Mouse (Mus musculus) embryonic facial prominence, embryonic 11.5 days (tissue): Measurements from ENCODE around the gene Prrg2. TPM values are rescaled to one million over a fixed set of nuclear protein-coding genes. Genes with fewer than 3 reads are reported as not detected.

ENCODE experiments used
- ATAC-seq: fragments of 200-750 bp; cut with Nextera tagmentation; replicated peaks from 2 replicates; pipeline ENCODE4 v1.8.0; 2017; ENCODE audit warnings: low read depth; ENCODE audit not compliant: insufficient number of reproducible peaks, low FRiP score, low TSS enrichment
- DNase-seq: peaks from one replicate; pipeline ENCODE4 v3.0.0-alpha.2; 2015; ENCODE audit warnings: low spot score
- H3K27ac ChIP-seq: fragments of 300-500 bp; sonication (generic); replicated peaks from 2 replicates; pipeline ENCODE4 v1.5.1; 2014; ENCODE audit warnings: mild to moderate bottlenecking, low read depth, low read length, control low read depth
- H3K27me3 ChIP-seq: fragments of 300-500 bp; sonication (generic); 2 replicates; pipeline ENCODE4 v1.6.1; 2014; ENCODE audit warnings: mild to moderate bottlenecking, low read length, moderate library complexity, mixed read lengths; ENCODE audit not compliant: control insufficient read depth, insufficient read depth
- H3K36me3 ChIP-seq: fragments of 300-500 bp; sonication (generic); replicated peaks from 2 replicates; pipeline ENCODE4 v1.6.1; 2014; ENCODE audit warnings: low read depth, mild to moderate bottlenecking, low read length, moderate library complexity, mixed read lengths; ENCODE audit not compliant: control insufficient read depth, insufficient read depth
- H3K4me1 ChIP-seq: fragments of 300-500 bp; sonication (generic); 2 replicates; pipeline ENCODE4 v1.6.1; 2014; ENCODE audit warnings: low read length, mixed read lengths; ENCODE audit not compliant: control insufficient read depth, insufficient read depth
- H3K4me2 ChIP-seq: fragments of 300-500 bp; sonication (generic); 2 replicates; pipeline ENCODE4 v1.6.1; 2014; ENCODE audit warnings: low read depth, mild to moderate bottlenecking, control low read depth, low read length, moderate library complexity
- H3K4me3 ChIP-seq: fragments of 300-500 bp; sonication (generic); 2 replicates; pipeline ENCODE4 v1.5.1; 2014; ENCODE audit warnings: low read depth, low read length, control low read depth
- H3K9ac ChIP-seq: fragments of 300-500 bp; sonication (generic); replicated peaks from 2 replicates; pipeline ENCODE4 v1.6.1; 2014; ENCODE audit warnings: mild to moderate bottlenecking, control low read depth, low read length
- H3K9me3 ChIP-seq: fragments of 300-500 bp; sonication (generic); replicated peaks from 2 replicates; pipeline ENCODE4 v1.6.1; 2016; ENCODE audit warnings: mild to moderate bottlenecking, low read length, inconsistent platforms, mixed read lengths; ENCODE audit not compliant: control insufficient read depth
- WGBS: fragments of 180-500 bp; shearing (Covaris S2); extraction: QIAGEN DNeasy Blood & Tissue Kit; methylation state at CpG from one replicate; pipeline ENCODE4 v1.1.7; 2014; 5-methylcytosine and 5-hydroxymethylcytosine counted together
- polyA plus RNA-seq: library from polyadenylated mRNA; unstranded; fragments of >200 nt; fragmentation: Nextera tagmentation; extraction: Ambion mirVana; gene quantifications from 2 replicates; pipeline ENCODE4 v1.2.1, GENCODE M21; 2014

Gene Prrg2
- polyA plus RNA-seq, 1 experiment from 2014 or later, result 17.9 TPM

DNA sequence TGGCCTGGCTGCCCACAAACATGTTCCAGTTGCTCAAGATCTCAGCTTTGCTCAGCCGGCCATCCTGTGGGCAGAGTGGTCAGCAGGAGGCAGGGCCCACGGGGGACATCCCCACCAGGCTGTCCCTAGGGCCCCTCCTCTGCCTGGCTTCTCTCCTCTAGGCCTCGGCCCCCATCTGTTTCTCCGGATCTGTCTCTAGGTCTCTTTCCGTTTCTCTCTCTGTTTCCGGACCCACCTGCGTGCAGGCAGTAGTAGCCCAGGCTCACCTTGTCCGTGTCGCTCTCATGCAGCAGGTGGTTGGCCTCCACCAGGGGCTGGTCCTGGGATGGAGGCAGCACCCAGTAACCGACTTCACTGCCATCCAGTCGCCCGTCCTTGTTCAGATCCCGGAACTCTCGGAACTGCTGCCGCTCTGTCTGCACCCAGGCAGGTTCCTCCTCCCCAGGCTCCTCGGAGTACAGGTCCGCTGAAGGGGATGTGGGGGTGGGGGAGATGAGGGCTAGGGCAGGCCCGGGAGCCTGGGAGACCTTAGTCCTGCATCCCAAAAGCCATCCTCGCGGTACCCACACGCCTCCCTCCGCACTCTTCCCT lies 20.9 kb upstream of the Prrg2 start:
- no peak for DNase-seq
- Histone ChIP-seq H3K27me3 (no peaks in the 10 kb centered on the region), H3K4me1 (no peaks in the 10 kb centered on the region), H3K9ac (no peak overlapping the region), H3K4me3 (no peak overlapping the region), H3K36me3 (peaks cover 20% of the 10 kb centered on the region), H3K27ac (no peak overlapping the region), H3K9me3 (no peaks in the 10 kb centered on the region), H3K4me2 (no peak overlapping the region)
- ATAC-seq, result no peak
- WGBS, result 81% methylated on average over 22 of the region's 22 CpGs

DNA sequence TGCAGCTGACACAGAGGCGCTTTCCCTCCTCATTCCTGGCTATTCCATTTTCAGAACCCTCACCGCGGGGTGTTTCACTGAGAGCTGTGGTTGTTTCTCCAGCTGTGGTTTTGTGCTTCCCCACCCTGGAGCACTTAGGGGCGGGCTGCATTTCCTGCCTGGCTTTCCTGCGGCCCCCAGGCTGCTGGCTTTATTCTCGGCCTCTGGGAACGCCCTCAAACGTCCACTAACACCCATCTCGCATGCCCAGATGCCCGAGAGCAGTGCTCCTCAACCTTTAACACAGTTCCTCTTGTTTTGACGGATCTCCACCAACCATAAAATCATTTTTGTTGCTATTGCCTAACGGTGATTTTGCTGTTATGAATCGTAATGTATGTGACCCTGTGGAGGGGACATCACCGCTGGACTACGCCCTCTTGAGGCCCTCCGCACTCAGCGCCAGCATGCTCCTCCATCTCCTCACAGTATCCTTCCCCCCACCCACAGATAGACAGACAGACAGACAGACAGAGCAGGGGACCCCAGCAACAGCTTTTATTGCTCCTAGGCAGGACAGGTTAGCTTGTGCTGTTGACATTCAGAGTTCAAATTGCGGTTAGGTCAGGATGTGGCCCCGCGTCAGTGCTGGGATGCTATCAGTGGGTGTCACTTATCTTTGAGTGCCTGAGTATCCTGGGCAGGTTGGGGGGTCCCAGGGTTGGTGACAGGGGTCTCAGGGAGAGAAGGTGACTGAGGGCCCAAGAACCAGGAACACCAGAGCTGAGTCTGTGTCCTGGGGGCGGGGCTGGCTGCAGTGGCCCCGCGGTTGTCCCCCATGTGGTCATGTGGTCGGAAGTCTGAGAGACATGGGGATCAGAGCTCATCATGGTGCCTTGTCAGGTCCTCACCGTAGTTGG lies 20.2 kb upstream of the Prrg2 start:
- WGBS, result 63% methylated on average over 25 of the region's 25 CpGs
- H3K9ac ChIP-seq, result no peak overlapping the region
- H3K4me1 ChIP-seq, result no peaks in the 10 kb centered on the region
- DNase-seq (no peak), ATAC-seq (no peak)
- peaks cover 20% of the 10 kb centered on the region for H3K36me3 ChIP-seq
- H3K4me2 ChIP-seq, result no peak overlapping the region
- no peaks in the 10 kb centered on the region for H3K9me3 ChIP-seq
- H3K4me3 ChIP-seq, result no peak overlapping the region
- no peaks in the 10 kb centered on the region for H3K27me3 ChIP-seq
- 0 out of 2 replicates have a peak overlapping the region, but pooled peaks have one; percentile 20 for H3K27ac ChIP-seq

DNA sequence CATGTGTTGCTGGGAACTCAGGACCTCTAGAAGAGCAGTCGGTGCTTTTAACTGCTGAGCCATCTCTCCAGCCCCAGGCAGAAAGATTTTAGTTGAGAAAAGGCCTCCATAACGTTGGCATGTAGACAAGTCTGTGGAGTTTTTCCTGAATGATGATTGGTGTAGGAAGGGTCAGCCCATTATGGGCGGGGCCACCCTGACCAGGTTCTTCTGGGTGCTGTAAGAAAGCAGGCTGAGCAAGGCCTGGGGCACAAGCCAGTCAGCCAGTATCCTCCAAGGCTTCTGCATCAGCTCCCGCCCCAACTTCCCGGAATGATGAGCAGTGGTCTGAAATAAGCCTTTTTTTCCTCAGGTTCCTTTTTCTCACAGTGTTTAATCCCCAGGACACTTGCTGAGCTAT lies 18.5 kb upstream of the Prrg2 start:
- ATAC-seq (no peak), DNase-seq (no peak)
- Histone ChIP-seq H3K4me2 (no peak overlapping the region), H3K4me3 (no peak overlapping the region), H3K9ac (no peak overlapping the region), H3K36me3 (peaks cover 9% of the 10 kb centered on the region), H3K9me3 (no peaks in the 10 kb centered on the region), H3K27ac (no peak overlapping the region; the same call in 1 of the 2 replicates), H3K4me1 (no peaks in the 10 kb centered on the region), H3K27me3 (no peaks in the 10 kb centered on the region)
- WGBS, result 38% methylated on average over 5 of the region's 5 CpGs

DNA sequence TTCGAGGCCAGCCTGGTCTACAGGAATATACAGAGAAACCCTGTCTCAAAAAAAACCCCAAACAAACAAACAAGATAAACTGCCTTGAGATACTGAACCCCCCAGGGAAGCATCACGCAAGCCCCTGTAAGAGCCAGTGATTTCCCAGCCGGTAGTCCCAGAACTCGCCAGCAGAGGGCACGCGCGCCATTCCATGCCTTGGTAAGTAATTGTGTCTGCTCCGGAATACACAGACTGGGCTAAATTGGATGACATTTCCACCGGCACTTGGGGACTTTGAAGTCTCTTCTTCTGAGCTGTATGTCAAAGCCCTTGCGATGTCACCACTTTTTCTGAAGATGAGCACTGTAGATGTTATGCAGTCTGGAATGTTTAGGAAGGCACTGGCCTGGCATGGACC lies 17.4 kb upstream of the Prrg2 start:
- no peak for ATAC-seq
- peaks cover 8% of the 10 kb centered on the region for H3K36me3 ChIP-seq

DNA sequence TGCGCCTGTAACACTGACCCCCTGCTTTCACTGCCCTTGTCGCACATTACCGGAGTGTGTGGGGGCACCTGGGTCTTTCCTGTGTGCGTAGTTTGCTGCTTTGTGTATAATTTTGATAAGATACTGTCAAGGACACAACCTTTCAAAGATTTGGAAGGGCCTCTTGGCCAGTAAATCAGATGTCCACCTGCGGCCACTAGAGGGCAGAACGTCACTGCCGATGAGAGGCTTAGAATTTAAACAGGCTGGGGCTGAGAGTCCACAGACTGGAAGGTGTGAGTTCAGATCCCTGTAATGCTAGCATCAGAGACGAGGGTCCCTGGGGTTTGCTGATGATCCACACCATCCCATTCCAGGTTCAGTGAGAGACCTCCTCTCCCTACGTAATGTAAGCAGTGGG lies 16.0 kb upstream of the Prrg2 start:
- H3K27me3 ChIP-seq, result no peaks in the 10 kb centered on the region
- no peaks in the 10 kb centered on the region for H3K4me1 ChIP-seq
- DNase-seq (peak; percentile 85), ATAC-seq (0 out of 2 replicates have a peak, but pooled peaks have one; percentile 15)
- H3K4me2 ChIP-seq, result no peak overlapping the region
- H3K36me3 ChIP-seq, result peaks cover 5% of the 10 kb centered on the region
- no peaks in the 10 kb centered on the region for H3K9me3 ChIP-seq
- no peak overlapping the region for H3K4me3 ChIP-seq
- WGBS, result 39% methylated on average over 9 of the region's 9 CpGs
- H3K9ac ChIP-seq, result no peak overlapping the region
- H3K27ac ChIP-seq, result no peak overlapping the region

More for the DNA sequence above, 17.4 kb upstream of the Prrg2 start:
- peak; percentile 94 for DNase-seq
- Histone ChIP-seq H3K9me3 (no peaks in the 10 kb centered on the region), H3K27ac (no peak overlapping the region), H3K9ac (no peak overlapping the region), H3K4me1 (no peaks in the 10 kb centered on the region), H3K27me3 (no peaks in the 10 kb centered on the region), H3K4me3 (no peak overlapping the region), H3K4me2 (no peak overlapping the region)
- WGBS, result 2% methylated on average over 10 of the region's 10 CpGs

DNA sequence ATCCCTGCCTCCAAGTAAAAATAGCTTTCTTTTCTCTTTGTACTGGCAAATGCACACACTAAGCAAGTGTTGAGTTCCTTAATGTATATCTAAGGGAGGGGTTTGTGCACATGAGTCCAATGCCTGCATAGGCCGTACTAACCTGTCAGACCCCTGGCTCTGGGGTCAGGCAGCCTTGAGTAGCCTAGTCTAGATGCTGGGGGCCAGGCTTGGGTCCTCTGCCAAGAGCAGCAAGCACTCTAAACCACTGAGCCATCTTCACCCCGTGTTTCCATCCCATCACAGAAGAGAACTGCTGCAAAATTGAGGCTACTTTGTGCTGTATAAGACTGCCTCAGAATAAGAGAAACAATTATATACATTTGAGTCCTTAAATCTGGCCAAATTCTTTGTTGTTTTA lies 15.4 kb upstream of the Prrg2 start:
- ATAC-seq, result no peak

DNA sequence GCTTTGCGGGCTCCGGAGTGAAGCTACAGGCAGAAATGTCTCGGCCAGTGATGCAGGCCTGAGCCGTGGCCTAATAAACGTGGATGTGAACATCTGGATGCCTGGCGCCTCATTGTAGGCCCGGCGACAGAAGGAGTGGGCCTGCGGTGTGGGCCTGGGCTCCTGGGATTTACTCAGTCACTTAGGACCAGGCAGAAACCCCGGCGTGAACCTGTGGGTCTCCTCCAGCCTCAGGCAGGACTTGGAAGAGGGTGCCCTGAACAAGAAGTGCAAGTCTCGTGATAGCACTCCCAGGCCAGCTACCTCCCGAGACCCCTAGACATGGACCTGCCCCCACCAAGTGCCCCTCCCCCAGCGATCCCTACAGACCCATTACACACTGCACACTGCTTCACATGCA lies 14.8 kb upstream of the Prrg2 start:
- Histone ChIP-seq H3K9me3 (no peaks in the 10 kb centered on the region), H3K4me2 (no peak overlapping the region), H3K9ac (no peak overlapping the region), H3K27ac (no peak overlapping the region), H3K4me1 (no peaks in the 10 kb centered on the region), H3K27me3 (no peaks in the 10 kb centered on the region), H3K36me3 (no peaks in the 10 kb centered on the region; the same call in none of the 2 replicates), H3K4me3 (no peak overlapping the region)
- DNase-seq, result no peak
- 89% methylated on average over 14 of the region's 14 CpGs for WGBS
- no peak for ATAC-seq

More for the DNA sequence above, 15.4 kb upstream of the Prrg2 start:
- no peak for DNase-seq
- Histone ChIP-seq H3K9ac (no peak overlapping the region), H3K36me3 (peaks cover 2% of the 10 kb centered on the region), H3K27me3 (no peaks in the 10 kb centered on the region), H3K27ac (no peak overlapping the region), H3K4me1 (no peaks in the 10 kb centered on the region), H3K9me3 (no peaks in the 10 kb centered on the region), H3K4me2 (no peak overlapping the region), H3K4me3 (no peak overlapping the region)
- 83% methylated on average over 2 of the region's 2 CpGs for WGBS

DNA sequence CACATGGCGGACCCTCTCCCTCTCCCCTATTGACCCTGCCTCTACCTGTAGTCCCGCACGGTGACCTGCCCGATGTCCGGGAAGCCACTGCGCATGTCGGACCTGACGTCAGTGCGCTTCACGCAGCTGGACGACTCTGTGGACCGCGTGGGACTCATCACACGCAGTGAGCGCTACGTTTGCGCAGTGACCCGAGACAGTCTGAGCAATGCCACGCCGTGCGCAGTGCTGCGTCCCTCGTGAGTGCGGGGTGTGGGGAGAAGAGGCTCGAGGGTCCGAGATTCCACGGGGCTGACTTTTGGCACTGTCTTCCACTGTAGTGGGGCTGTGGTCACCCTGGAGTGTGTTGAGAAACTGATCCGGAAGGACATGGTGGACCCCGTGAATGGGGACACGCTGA lies 14.0 kb upstream of the Prrg2 start:
- Histone ChIP-seq H3K27me3 (no peaks in the 10 kb centered on the region), H3K4me2 (no peak overlapping the region), H3K36me3 (no peaks in the 10 kb centered on the region; the same call in none of the 2 replicates), H3K9ac (no peak overlapping the region), H3K27ac (no peak overlapping the region), H3K9me3 (no peaks in the 10 kb centered on the region), H3K4me1 (no peaks in the 10 kb centered on the region), H3K4me3 (no peak overlapping the region)
- DNase-seq, result no peak
- ATAC-seq, result no peak
- WGBS, result 88% methylated on average over 30 of the region's 30 CpGs
